Mouse (Mus musculus): ENCODE measurements at regions not wholly inside any gene's neighbourhood (a gene's known extent, or its start where the extent isn't known, plus 50 kb on each side); places are given as distances from the start of the nearest gene placed in this dataset.

DNA sequence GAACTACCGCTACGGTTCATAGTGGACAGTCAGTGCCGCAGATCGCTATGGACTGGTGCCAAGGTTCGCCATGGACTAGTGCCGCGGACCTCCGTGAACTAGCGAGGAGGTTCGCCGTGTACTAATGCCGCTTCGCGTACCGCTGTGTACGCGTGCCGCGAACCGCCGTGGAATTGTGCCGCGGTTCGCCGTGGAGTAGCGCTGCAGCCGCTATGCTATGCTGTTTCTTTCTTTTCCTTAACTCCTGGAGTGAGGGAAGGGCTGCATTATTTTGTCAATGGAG, 71.9 kb downstream of the Rtl1 start:
- TF ChIP-seq ZNF384 (IDR thresholded peaks at IDR 0.05; ENCODE audit: low read depth, low read length) (no peak), HCFC1 (IDR thresholded peaks at IDR 0.05; ENCODE audit: borderline replicate concordance, insufficient read depth, low read length) (no peak), MAFK (IDR thresholded peaks at IDR 0.05; ENCODE audit: insufficient read depth, low read depth, low read length) (no peak), ZC3H11A (IDR thresholded peaks at IDR 0.05; ENCODE audit: borderline replicate concordance, low read depth, low read length) (no peak), CHD2 (IDR thresholded peaks at IDR 0.05; ENCODE audit: low read depth, low read length) (no peak)
- Histone ChIP-seq H3K9me3 (ENCODE audit: control insufficient read depth, insufficient read depth, low read depth, low read length) (no peaks in the 10 kb centered on the region), H3K4me1 (ENCODE audit: control insufficient read depth in 2 of 2, insufficient read depth in 2 of 2, low read length in 2 of 2, poor library complexity in 1 of 2) (peaks cover 3 to 16% of the 10 kb centered on the region in 2 experiments; a peak in 2 of 4 replicates), H3K4me3 (ENCODE audit: insufficient read depth in 1 of 2, low read depth in 1 of 2, low read length in 2 of 2, poor library complexity in 1 of 2, severe bottlenecking in 1 of 2) (peak overlapping the region; percentile 18 to 48), H3K27ac (ENCODE audit: insufficient read depth, low read depth, low read length, poor library complexity, severe bottlenecking) (peak overlapping the region; percentile 4; the same call in 1 of the 2 replicates), H3K9ac (ENCODE audit: insufficient read depth, low read depth, low read length, poor library complexity, severe bottlenecking) (peak overlapping the region; percentile 24), H3K36me3 (ENCODE audit: control insufficient read depth, insufficient read depth, low read length, poor library complexity, severe bottlenecking) (no peaks in the 10 kb centered on the region)
- in situ Hi-C loops (cut with MboI; ENCODE audit: low sequenced_read_pairs in 2 of 2, unreplicated experiment in 2 of 2) = no loop called here
- no peak for DNase-seq (ENCODE audit: low read depth, low spot score)

GRCm38 (mm10) chr12:109527414-109528262, 72.5 kb downstream of the Rtl1 start:
- no peak for DNase-seq (ENCODE audit: low read depth, low spot score)

GRCm38 (mm10) chr12:109525613-109526012, 73.0 kb downstream of the Dlk1 start:
- Histone ChIP-seq H3K4me3 (ENCODE audit: insufficient read depth in 1 of 2, low read depth in 1 of 2, low read length in 2 of 2, poor library complexity in 1 of 2, severe bottlenecking in 1 of 2) (peak overlapping the region; percentile 7 to 9; a peak in 2 of 4 replicates), H3K9me3 (ENCODE audit: control insufficient read depth, insufficient read depth, low read depth, low read length) (no peaks in the 10 kb centered on the region), H3K4me1 (ENCODE audit: control insufficient read depth in 2 of 2, insufficient read depth in 2 of 2, low read length in 2 of 2, poor library complexity in 1 of 2) (no peaks in the 10 kb centered on the region; a peak in 1 of 4 replicates), H3K9ac (ENCODE audit: insufficient read depth, low read depth, low read length, poor library complexity, severe bottlenecking) (no peak overlapping the region), H3K36me3 (ENCODE audit: control insufficient read depth, insufficient read depth, low read length, poor library complexity, severe bottlenecking) (no peaks in the 10 kb centered on the region), H3K27ac (ENCODE audit: insufficient read depth, low read depth, low read length, poor library complexity, severe bottlenecking) (peak overlapping the region; percentile 43; the same call in 1 of the 2 replicates)
- TF ChIP-seq ZC3H11A (IDR thresholded peaks at IDR 0.05; ENCODE audit: borderline replicate concordance, low read depth, low read length) (no peak), CHD2 (IDR thresholded peaks at IDR 0.05; ENCODE audit: low read depth, low read length) (no peak), MAFK (IDR thresholded peaks at IDR 0.05; ENCODE audit: insufficient read depth, low read depth, low read length) (no peak), ZNF384 (IDR thresholded peaks at IDR 0.05; ENCODE audit: low read depth, low read length) (no peak), HCFC1 (IDR thresholded peaks at IDR 0.05; ENCODE audit: borderline replicate concordance, insufficient read depth, low read length) (no peak)
- no peak for DNase-seq (ENCODE audit: low read depth, low spot score)
- in situ Hi-C loops (cut with MboI; ENCODE audit: low sequenced_read_pairs in 2 of 2, unreplicated experiment in 2 of 2) = no loop called here

More at GRCm38 (mm10) chr12:109527414-109528262, 72.5 kb downstream of the Rtl1 start:
- H3K27ac ChIP-seq (ENCODE audit: insufficient read depth, low read depth, low read length, poor library complexity, severe bottlenecking) = peak overlapping the region; percentile 4; the same call in 1 of the 2 replicates
- H3K4me3 ChIP-seq (ENCODE audit: insufficient read depth in 1 of 2, low read depth in 1 of 2, low read length in 2 of 2, poor library complexity in 1 of 2, severe bottlenecking in 1 of 2) = peak overlapping the region; percentile 18 to 48
- H3K4me1 ChIP-seq (ENCODE audit: control insufficient read depth in 2 of 2, insufficient read depth in 2 of 2, low read length in 2 of 2, poor library complexity in 1 of 2) = peaks cover 3 to 13% of the 10 kb centered on the region in 2 experiments; a peak in 2 of 4 replicates
- peak overlapping the region; percentile 24 for H3K9ac ChIP-seq (ENCODE audit: insufficient read depth, low read depth, low read length, poor library complexity, severe bottlenecking)
- H3K9me3 ChIP-seq (ENCODE audit: control insufficient read depth, insufficient read depth, low read depth, low read length) = no peaks in the 10 kb centered on the region
- TF ChIP-seq MAFK (IDR thresholded peaks at IDR 0.05; ENCODE audit: insufficient read depth, low read depth, low read length) (no peak), HCFC1 (IDR thresholded peaks at IDR 0.05; ENCODE audit: borderline replicate concordance, insufficient read depth, low read length) (no peak), ZC3H11A (IDR thresholded peaks at IDR 0.05; ENCODE audit: borderline replicate concordance, low read depth, low read length) (no peak), CHD2 (IDR thresholded peaks at IDR 0.05; ENCODE audit: low read depth, low read length) (no peak), ZNF384 (IDR thresholded peaks at IDR 0.05; ENCODE audit: low read depth, low read length) (no peak)
- H3K36me3 ChIP-seq (ENCODE audit: control insufficient read depth, insufficient read depth, low read length, poor library complexity, severe bottlenecking) = no peaks in the 10 kb centered on the region
- in situ Hi-C loops (cut with MboI; ENCODE audit: low sequenced_read_pairs in 2 of 2, unreplicated experiment in 2 of 2) = no loop called here

DNA sequence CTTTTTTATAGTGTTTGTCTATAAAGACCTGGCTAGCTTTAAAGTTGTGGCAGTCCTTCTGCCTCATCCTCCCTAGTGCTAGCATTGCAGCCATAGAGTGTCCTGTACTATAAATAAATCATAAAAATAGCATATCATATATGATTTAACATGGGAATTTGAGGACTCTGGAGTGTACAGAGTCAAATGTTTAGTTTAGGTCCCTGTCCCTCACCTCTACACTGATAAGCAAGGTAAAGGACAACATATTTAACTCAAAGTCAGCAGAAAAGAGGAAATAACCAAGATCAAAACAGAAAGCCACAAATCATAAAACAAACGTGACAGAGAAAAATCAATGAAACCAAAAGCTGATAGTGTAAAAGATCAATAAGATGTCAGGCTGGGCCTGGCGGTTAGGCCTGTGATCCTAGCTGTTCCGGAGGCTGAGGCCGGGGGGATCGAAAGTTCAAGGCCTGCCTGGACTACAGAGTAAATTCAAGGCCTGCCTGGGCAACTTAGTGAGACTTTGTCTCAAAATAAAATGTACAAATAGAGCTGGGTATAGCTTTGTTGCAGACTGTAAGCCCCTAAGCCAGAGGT, 68.7 kb downstream of the Dlk1 start:
- in situ Hi-C loops (cut with MboI; ENCODE audit: low sequenced_read_pairs in 2 of 2, unreplicated experiment in 2 of 2) = no loop called here
- no peak for DNase-seq (ENCODE audit: low read depth, low spot score)
- Histone ChIP-seq H3K9ac (ENCODE audit: insufficient read depth, low read depth, low read length, poor library complexity, severe bottlenecking) (no peak overlapping the region), H3K4me3 (ENCODE audit: insufficient read depth in 1 of 2, low read depth in 1 of 2, low read length in 2 of 2, poor library complexity in 1 of 2, severe bottlenecking in 1 of 2) (no peak overlapping the region), H3K27ac (ENCODE audit: insufficient read depth, low read depth, low read length, poor library complexity, severe bottlenecking) (no peak overlapping the region), H3K36me3 (ENCODE audit: control insufficient read depth, insufficient read depth, low read length, poor library complexity, severe bottlenecking) (no peaks in the 10 kb centered on the region), H3K4me1 (ENCODE audit: control insufficient read depth in 2 of 2, insufficient read depth in 2 of 2, low read length in 2 of 2, poor library complexity in 1 of 2) (peaks cover 0 to 2% of the 10 kb centered on the region in 2 experiments; a peak in 1 of 4 replicates), H3K9me3 (ENCODE audit: control insufficient read depth, insufficient read depth, low read depth, low read length) (no peaks in the 10 kb centered on the region)
- TF ChIP-seq MAFK (IDR thresholded peaks at IDR 0.05; ENCODE audit: insufficient read depth, low read depth, low read length) (no peak), ZNF384 (IDR thresholded peaks at IDR 0.05; ENCODE audit: low read depth, low read length) (no peak), CHD2 (IDR thresholded peaks at IDR 0.05; ENCODE audit: low read depth, low read length) (no peak), ZC3H11A (IDR thresholded peaks at IDR 0.05; ENCODE audit: borderline replicate concordance, low read depth, low read length) (no peak), HCFC1 (IDR thresholded peaks at IDR 0.05; ENCODE audit: borderline replicate concordance, insufficient read depth, low read length) (no peak)
